Mouse (Mus musculus) heart, embryonic 11.5 days (tissue): ENCODE measurements around the gene Tmem44. TPM values are rescaled to one million over a fixed set of nuclear protein-coding genes. Genes with fewer than 3 reads are reported as not detected.

ENCODE experiments used
- ATAC-seq: fragments of 200-750 bp; cut with Nextera tagmentation; replicated peaks from 2 replicates; pipeline ENCODE4 v1.8.0; 2017; ENCODE audit warnings: moderate library complexity; ENCODE audit not compliant: insufficient number of reproducible peaks, low FRiP score, low TSS enrichment
- H3K27ac ChIP-seq: fragments of 300-500 bp; sonication (generic); 2 replicates; pipeline ENCODE4 v1.5.1; 2014; ENCODE audit warnings: mild to moderate bottlenecking, low read depth, low read length
- H3K27me3 ChIP-seq: fragments of 300-500 bp; sonication (generic); 2 replicates; pipeline ENCODE4 v1.6.1; 2014; ENCODE audit warnings: mild to moderate bottlenecking, low read length, mixed read lengths; ENCODE audit not compliant: control insufficient read depth, insufficient read depth
- H3K36me3 ChIP-seq: fragments of 300-500 bp; sonication (generic); 2 replicates; pipeline ENCODE4 v1.6.1; 2014; ENCODE audit warnings: mild to moderate bottlenecking, low read length, moderate library complexity, mixed read lengths; ENCODE audit not compliant: control insufficient read depth, insufficient read depth
- H3K4me1 ChIP-seq: fragments of 300-500 bp; sonication (generic); 2 replicates; pipeline ENCODE4 v1.6.1; 2014; ENCODE audit warnings: low read length; ENCODE audit not compliant: control insufficient read depth, insufficient read depth
- H3K4me2 ChIP-seq: fragments of 300-500 bp; sonication (generic); 2 replicates; pipeline ENCODE4 v1.6.1; 2014; ENCODE audit warnings: mild to moderate bottlenecking, moderate library complexity
- H3K4me3 ChIP-seq: fragments of 300-500 bp; sonication (generic); 2 replicates; pipeline ENCODE4 v1.5.1; 2014; ENCODE audit warnings: low read depth, low read length
- H3K9ac ChIP-seq: fragments of 300-500 bp; sonication (generic); 2 replicates; pipeline ENCODE4 v1.6.1; 2014; ENCODE audit warnings: mild to moderate bottlenecking, low read depth, low read length, moderate library complexity
- H3K9me3 ChIP-seq: fragments of 300-500 bp; sonication (generic); replicated peaks from 2 replicates; pipeline ENCODE4 v1.6.1; 2016; ENCODE audit warnings: low read length; ENCODE audit not compliant: control insufficient read depth
- WGBS: fragments of 180-500 bp; shearing (Covaris S2); extraction: QIAGEN DNeasy Blood & Tissue Kit; methylation state at CpG from one replicate; pipeline ENCODE4 v1.1.7; 2014; ENCODE audit not compliant: insufficient replicate concordance; 5-methylcytosine and 5-hydroxymethylcytosine counted together
- polyA plus RNA-seq: library from polyadenylated mRNA; unstranded; fragments of >200 nt; fragmentation: Nextera tagmentation; extraction: Ambion mirVana; gene quantifications from 2 replicates; pipeline ENCODE4 v1.2.1, GENCODE M21; 2014

Tmem44 gene
- polyA plus RNA-seq, 1 experiment from 2014 or later: 16.4 TPM

DNA sequence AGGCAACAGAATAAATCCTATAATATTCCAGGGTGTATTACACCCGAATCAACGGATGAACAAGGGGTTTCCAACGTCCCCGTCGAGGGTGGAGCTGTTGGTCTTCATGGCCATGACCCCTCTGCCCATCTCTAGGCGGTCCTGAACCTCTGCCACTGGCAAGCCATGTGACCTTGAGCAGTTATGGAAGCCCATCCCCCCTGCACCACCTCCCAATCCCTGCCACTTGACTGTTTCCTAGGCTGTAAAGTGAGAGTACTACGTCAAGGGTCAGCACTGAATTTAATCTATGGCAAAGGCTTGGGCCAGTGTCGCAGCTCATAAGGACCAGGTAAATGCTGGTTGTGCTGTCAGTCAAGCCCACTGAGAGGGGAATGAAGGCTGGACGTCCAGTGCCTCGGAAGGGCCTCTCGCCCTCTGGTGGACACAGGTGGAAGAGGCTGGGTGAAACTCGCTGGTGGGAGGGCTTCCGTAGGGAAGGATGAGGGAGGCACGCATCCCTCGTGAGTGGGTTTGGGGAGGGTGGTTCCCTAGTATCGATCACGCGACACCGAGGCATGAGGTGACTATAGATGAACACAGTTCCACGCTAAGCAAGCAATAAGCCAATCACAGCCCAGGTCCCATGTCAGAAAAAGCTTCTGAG is 18.8 kb downstream of the Tmem44 start:
- Histone ChIP-seq H3K9me3 (no peaks in the 10 kb centered on the region), H3K36me3 (no peaks in the 10 kb centered on the region; the same call in 1 of the 2 replicates), H3K4me3 (no peak overlapping the region), H3K4me2 (0 out of 2 replicates have a peak overlapping the region, but pooled peaks have one; percentile 29), H3K4me1 (peaks cover 15% of the 10 kb centered on the region), H3K9ac (no peak overlapping the region), H3K27ac (no peak overlapping the region), H3K27me3 (no peaks in the 10 kb centered on the region)
- ATAC-seq: no peak
- 28% methylated on average over 20 of the region's 20 CpGs for WGBS

DNA sequence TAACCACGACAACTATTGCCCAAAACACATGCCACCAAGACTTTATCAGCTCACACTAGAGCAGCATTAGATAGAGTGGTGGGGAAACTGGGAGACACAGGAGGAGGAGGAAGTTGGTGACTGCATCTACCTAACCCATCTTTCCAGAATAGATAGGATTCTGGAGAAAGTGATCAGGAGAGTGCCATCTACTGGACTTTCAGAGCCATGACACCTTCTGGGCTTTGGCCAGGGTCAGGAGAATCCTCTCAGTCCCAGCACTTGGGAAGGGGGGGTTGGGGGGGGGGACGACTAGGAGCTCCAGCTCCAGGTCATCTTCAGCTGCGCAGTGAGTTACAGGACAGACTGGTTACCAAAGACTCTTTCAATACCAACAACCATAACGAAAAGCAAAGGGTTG is 19.8 kb downstream of the Tmem44 start:
- Histone ChIP-seq H3K27ac (no peak overlapping the region), H3K27me3 (no peaks in the 10 kb centered on the region), H3K9ac (no peak overlapping the region), H3K36me3 (no peaks in the 10 kb centered on the region; the same call in 1 of the 2 replicates), H3K4me3 (no peak overlapping the region), H3K4me1 (peaks cover 7% of the 10 kb centered on the region), H3K9me3 (no peaks in the 10 kb centered on the region), H3K4me2 (no peak overlapping the region)
- 39% methylated on average over 4 of the region's 4 CpGs for WGBS
- ATAC-seq: no peak

DNA sequence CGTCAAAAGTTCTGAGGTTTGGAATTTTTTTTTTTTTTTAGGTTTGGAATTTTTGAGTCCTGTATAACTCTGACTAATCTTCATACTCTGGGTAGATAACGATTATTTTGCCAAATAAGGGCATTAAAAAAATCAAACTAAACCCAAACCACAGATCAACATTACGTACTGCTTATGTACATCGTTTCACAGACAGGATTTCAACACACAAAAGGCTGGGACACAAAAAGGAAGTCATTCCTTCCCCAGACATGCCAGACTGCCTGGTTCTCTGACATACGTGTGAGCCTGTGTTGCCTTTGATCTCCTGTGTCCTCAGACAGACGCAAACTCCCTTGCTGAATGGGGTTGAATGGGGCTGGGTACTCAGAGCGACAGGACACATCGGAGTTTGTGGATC is 22.3 kb downstream of the Tmem44 start:
- H3K4me2 ChIP-seq: no peak overlapping the region
- H3K27ac ChIP-seq: no peak overlapping the region
- H3K9ac ChIP-seq: no peak overlapping the region
- no peaks in the 10 kb centered on the region for H3K9me3 ChIP-seq
- no peaks in the 10 kb centered on the region for H3K4me1 ChIP-seq
- no peak for ATAC-seq
- H3K4me3 ChIP-seq: no peak overlapping the region
- no peaks in the 10 kb centered on the region; the same call in 1 of the 2 replicates for H3K36me3 ChIP-seq
- 78% methylated on average over 8 of the region's 8 CpGs for WGBS
- no peaks in the 10 kb centered on the region for H3K27me3 ChIP-seq

DNA sequence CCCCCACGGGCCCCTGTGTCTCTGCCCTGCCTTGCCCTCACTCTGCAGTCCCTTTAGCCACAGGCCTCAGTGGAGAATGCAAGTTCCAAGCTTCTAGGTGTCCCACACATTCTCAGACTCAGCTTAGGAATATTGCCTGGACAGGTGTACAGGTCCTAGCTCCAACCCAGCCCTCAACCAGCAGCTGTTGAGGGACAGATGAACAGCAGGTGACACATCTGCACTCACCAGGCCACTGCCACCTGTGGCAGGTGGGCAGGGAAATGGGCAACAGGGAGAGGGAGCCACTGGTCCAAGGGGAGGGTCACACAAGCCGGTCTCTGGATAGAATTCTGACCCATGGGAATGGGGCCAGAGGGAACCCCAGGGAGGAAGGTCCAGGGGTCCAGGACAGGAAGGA is 22.8 kb downstream of the Tmem44 start:
- Histone ChIP-seq H3K9ac (no peak overlapping the region), H3K9me3 (no peaks in the 10 kb centered on the region), H3K4me3 (no peak overlapping the region), H3K36me3 (no peaks in the 10 kb centered on the region; the same call in 1 of the 2 replicates), H3K4me1 (no peaks in the 10 kb centered on the region), H3K27me3 (no peaks in the 10 kb centered on the region), H3K4me2 (no peak overlapping the region), H3K27ac (no peak overlapping the region)
- WGBS: 57% methylated on average over 2 of the region's 2 CpGs
- no peak for ATAC-seq

DNA sequence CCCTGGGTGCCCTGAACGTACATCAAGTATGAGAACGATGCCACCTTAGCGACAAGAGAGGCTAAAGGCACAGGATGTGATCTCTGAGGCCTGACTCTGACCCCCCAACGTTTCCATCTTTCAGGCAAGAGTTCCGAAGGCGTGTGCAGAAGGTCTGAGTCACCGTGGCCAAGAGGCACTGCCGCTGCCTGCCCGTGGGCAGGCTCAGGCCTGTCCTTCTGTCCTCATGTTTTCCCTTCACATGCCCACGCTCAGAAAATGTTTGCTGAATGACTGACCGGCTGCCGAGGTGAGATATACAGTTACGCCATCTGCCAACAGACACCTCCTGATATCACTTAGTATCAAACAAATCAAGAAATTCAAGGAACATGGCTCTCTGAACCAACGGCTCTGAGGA is 24.9 kb downstream of the Tmem44 start:
- WGBS: 83% methylated on average over 14 of the region's 14 CpGs
- no peaks in the 10 kb centered on the region for H3K9me3 ChIP-seq
- ATAC-seq: no peak
- no peaks in the 10 kb centered on the region for H3K4me1 ChIP-seq
- H3K36me3 ChIP-seq: no peaks in the 10 kb centered on the region; the same call in 1 of the 2 replicates
- no peak overlapping the region for H3K4me2 ChIP-seq
- H3K27me3 ChIP-seq: no peaks in the 10 kb centered on the region
- H3K9ac ChIP-seq: no peak overlapping the region
- no peak overlapping the region for H3K4me3 ChIP-seq
- no peak overlapping the region for H3K27ac ChIP-seq

DNA sequence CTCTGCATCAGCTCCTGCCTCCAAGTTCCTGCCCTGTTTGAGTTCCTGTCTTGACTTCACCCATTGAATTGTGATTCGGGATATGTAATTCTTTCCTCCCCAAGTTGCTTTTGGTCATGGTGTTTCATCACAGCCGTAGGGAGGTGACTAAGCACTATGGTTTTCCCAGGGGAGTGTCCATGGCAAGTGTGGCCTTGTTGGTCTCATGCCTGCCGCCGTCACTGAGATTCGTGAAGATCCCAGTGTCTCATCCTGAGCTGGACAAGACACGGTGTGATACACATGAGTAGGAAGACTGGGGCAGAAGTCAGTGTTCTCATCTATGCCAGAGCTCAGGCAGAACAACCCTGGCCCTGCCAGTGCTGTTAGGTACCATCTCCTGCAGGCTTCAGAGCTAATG is 26.2 kb downstream of the Tmem44 start:
- Histone ChIP-seq H3K27me3 (no peaks in the 10 kb centered on the region), H3K27ac (no peak overlapping the region), H3K36me3 (no peaks in the 10 kb centered on the region; the same call in 1 of the 2 replicates), H3K9me3 (no peaks in the 10 kb centered on the region), H3K9ac (no peak overlapping the region), H3K4me1 (0 out of 2 replicates have a peak, but pooled peaks cover 3% of the 10 kb centered on the region), H3K4me3 (no peak overlapping the region), H3K4me2 (no peak overlapping the region)
- ATAC-seq: no peak
- 91% methylated on average over 6 of the region's 6 CpGs for WGBS

DNA sequence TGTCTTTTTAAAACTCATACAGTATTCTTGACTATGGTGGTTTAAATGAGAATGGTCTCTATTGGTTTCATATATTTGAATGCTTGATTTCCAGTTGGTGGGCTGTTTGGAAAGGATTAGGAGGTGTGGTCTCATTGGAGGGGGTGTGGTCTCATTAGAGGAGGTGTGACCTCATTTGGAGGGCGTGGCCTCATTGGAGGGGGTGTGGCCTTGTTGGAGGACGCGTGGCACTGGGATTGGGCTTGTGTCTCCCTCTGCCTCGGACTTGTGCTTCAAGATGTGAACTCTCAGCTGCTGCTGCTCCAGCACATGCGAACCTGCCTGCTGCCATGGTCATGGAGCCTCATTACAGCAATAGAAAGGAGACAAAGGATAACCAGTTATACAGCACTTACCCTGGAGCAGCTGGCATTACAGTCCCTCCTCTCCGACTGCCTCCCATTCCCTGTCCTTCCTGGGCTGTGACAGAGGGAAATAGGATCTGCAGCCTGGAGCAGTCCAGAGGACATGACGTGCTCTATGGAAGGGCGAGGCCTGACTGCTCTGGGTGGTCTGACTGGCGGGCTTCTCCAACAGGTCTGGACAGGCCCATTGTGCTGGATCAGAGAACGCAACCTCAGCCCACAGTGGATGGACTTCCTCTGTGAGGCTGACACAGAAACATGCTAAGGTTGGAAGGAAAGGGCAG is 28.2 kb downstream of the Tmem44 start:
- no peak overlapping the region for H3K9ac ChIP-seq
- no peak for ATAC-seq
- no peaks in the 10 kb centered on the region for H3K9me3 ChIP-seq
- no peak overlapping the region for H3K4me2 ChIP-seq
- H3K27me3 ChIP-seq: no peaks in the 10 kb centered on the region
- 63% methylated on average over 10 of the region's 10 CpGs for WGBS
- no peaks in the 10 kb centered on the region for H3K36me3 ChIP-seq
- H3K4me3 ChIP-seq: no peak overlapping the region
- peaks cover 11% of the 10 kb centered on the region for H3K4me1 ChIP-seq
- H3K27ac ChIP-seq: no peak overlapping the region

DNA sequence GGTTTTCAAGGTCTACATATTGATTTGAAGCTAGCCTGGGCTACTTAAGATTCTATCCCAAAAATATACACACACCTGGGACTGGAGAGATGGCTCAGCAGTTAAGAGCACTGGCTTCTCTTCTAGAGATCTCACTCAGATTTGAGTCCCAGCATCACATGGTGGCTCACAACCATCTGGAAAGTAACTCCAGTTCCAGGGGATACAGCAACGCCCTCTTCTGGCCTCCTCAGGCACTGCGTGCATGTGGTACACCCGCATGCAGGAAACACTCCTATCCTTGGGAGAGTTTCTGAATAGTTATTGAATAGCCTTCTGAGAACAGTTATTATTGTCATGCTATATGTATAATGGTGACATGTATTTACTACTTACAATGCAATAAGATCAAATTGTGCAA is 29.5 kb downstream of the Tmem44 start:
- Histone ChIP-seq H3K9me3 (no peaks in the 10 kb centered on the region), H3K4me2 (no peak overlapping the region), H3K27ac (no peak overlapping the region), H3K36me3 (no peaks in the 10 kb centered on the region), H3K4me1 (peaks cover 15% of the 10 kb centered on the region), H3K9ac (no peak overlapping the region), H3K27me3 (no peaks in the 10 kb centered on the region), H3K4me3 (no peak overlapping the region)
- WGBS: 58% methylated on average over 3 of the region's 3 CpGs
- no peak for ATAC-seq
